Mouse (Mus musculus) MEL (cell line): ENCODE data around the gene Klf6. TPM values are rescaled to one million over a fixed set of nuclear protein-coding genes. Genes with fewer than 3 reads are reported as not detected.

Experiments used
- DNase-seq: peaks from one replicate; pipeline ENCODE4 v3.0.0; 2011; ENCODE audit warnings: low read depth, low spot score
- H3K27ac ChIP-seq: 2 replicates; pipeline ENCODE4 v1.5.1; 2012; ENCODE audit warnings: low read depth, mild to moderate bottlenecking, control low read depth, low read length, moderate library complexity; ENCODE audit not compliant: control insufficient read depth
- H3K27me3 ChIP-seq, 2 experiments: fragments of 150-350 bp in 1 of 2; sonication (generic) in 1 of 2; 2 replicates each; pipeline ENCODE4 v1.6.1; 2012; ENCODE audit warnings: low read length in 2 of 2, mild to moderate bottlenecking in 2 of 2, improper control_type of control experiment in 1 of 2, moderate library complexity in 1 of 2; ENCODE audit not compliant: insufficient read depth in 2 of 2, control insufficient read depth in 1 of 2
- H3K36me3 ChIP-seq, 2 experiments: 2 replicates each; pipeline ENCODE4 v1.6.1; 2012 to 2014; ENCODE audit warnings: low read length in 2 of 2, improper control_type of control experiment in 1 of 2, inconsistent platforms in 1 of 2, mild to moderate bottlenecking in 1 of 2; ENCODE audit not compliant: insufficient read depth in 2 of 2, control insufficient read depth in 1 of 2
- H3K4me1 ChIP-seq, 2 experiments: fragments of 150-350 bp in 1 of 2; sonication (generic) in 1 of 2; 2 replicates each; pipeline ENCODE4 v1.6.1; 2012; ENCODE audit warnings: low read length in 2 of 2, improper control_type of control experiment in 1 of 2, mild to moderate bottlenecking in 1 of 2; ENCODE audit not compliant: insufficient read depth in 2 of 2, control insufficient read depth in 1 of 2
- H3K4me3 ChIP-seq, 2 experiments: fragments of 150-350 bp in 1 of 2; sonication (generic) in 1 of 2; 2 replicates each; pipeline ENCODE4 v1.5.1; 2012; ENCODE audit warnings: low read depth in 2 of 2, low read length in 2 of 2, mild to moderate bottlenecking in 2 of 2, moderate library complexity in 2 of 2, control low read depth in 1 of 2, improper control_type of control experiment in 1 of 2; ENCODE audit not compliant: control insufficient read depth in 1 of 2, insufficient read depth in 1 of 2
- H3K79me2 ChIP-seq: 2 replicates; pipeline ENCODE4 v1.6.1; 2012; ENCODE audit warnings: mild to moderate bottlenecking, low read length, moderate library complexity; ENCODE audit not compliant: control insufficient read depth, poor library complexity, insufficient read depth
- H3K9ac ChIP-seq: 2 replicates; pipeline ENCODE4 v1.6.1; 2012; ENCODE audit warnings: low read depth, mild to moderate bottlenecking, control low read depth, low read length, moderate library complexity; ENCODE audit not compliant: control insufficient read depth, poor library complexity, severe bottlenecking
- H3K9me3 ChIP-seq: fragments of 150-350 bp; sonication (generic); replicated peaks from 2 replicates; pipeline ENCODE4 v1.6.1; 2012; ENCODE audit warnings: mild to moderate bottlenecking, low read length, improper control_type of control experiment, moderate library complexity; ENCODE audit not compliant: insufficient read depth
- CTCF ChIP-seq, 3 experiments: IDR thresholded peaks in 2 of 3; conservative IDR thresholded peaks in 1 of 3; 2 replicates each; pipeline ENCODE4 v1.5.1; 2011 to 2012; ENCODE audit warnings: low read length in 3 of 3, low read depth in 2 of 3, mild to moderate bottlenecking in 2 of 3, improper control_type of control experiment in 1 of 3, inconsistent platforms in 1 of 3, mixed read lengths in 1 of 3, moderate library complexity in 1 of 3; ENCODE audit not compliant: control insufficient read depth in 1 of 3, insufficient read depth in 1 of 3, poor library complexity in 1 of 3, severe bottlenecking in 1 of 3
- ETS1 ChIP-seq: IDR thresholded peaks from 2 replicates; pipeline ENCODE4 v1.6.1; 2012; ENCODE audit warnings: low read depth, mild to moderate bottlenecking, inconsistent platforms, low read length, improper control_type of control experiment, moderate library complexity
- HCFC1 ChIP-seq: IDR thresholded peaks from 2 replicates; pipeline ENCODE4 v1.6.1; 2012; ENCODE audit warnings: low read depth, mild to moderate bottlenecking, inconsistent platforms, low read length, improper control_type of control experiment, moderate library complexity
- JUND ChIP-seq: IDR thresholded peaks from 2 replicates; pipeline ENCODE4 v1.6.1; 2011; ENCODE audit warnings: low read depth, mild to moderate bottlenecking, improper control_type of control experiment, low read length
- MAX ChIP-seq: IDR thresholded peaks from 2 replicates; pipeline ENCODE4 v1.6.1; 2011; ENCODE audit warnings: low read length, improper control_type of control experiment
- MXI1 ChIP-seq: IDR thresholded peaks from 2 replicates; pipeline ENCODE4 v1.6.1; 2011; ENCODE audit warnings: mild to moderate bottlenecking, low read depth, low read length, improper control_type of control experiment
- MYB ChIP-seq: IDR thresholded peaks from 2 replicates; pipeline ENCODE4 v1.6.1; 2011; ENCODE audit warnings: mild to moderate bottlenecking, low read depth, low read length, improper control_type of control experiment
- NELFE ChIP-seq: IDR thresholded peaks from 2 replicates; pipeline ENCODE4 v1.6.1; 2011; ENCODE audit warnings: low read depth, low read length, improper control_type of control experiment
- POLR2A ChIP-seq, 2 experiments: IDR thresholded peaks; 2 replicates each; pipeline ENCODE4 v1.6.1; 2011 to 2012; ENCODE audit warnings: low read length in 2 of 2, mild to moderate bottlenecking in 2 of 2, control low read depth in 1 of 2, improper control_type of control experiment in 1 of 2, low read depth in 1 of 2, moderate library complexity in 1 of 2; ENCODE audit not compliant: control insufficient read depth in 1 of 2, insufficient read depth in 1 of 2, poor library complexity in 1 of 2
- POLR2AphosphoS2 ChIP-seq: IDR thresholded peaks from 2 replicates; pipeline ENCODE4 v1.6.1; 2011; ENCODE audit warnings: low read length, improper control_type of control experiment
- RCOR1 ChIP-seq: IDR thresholded peaks from 2 replicates; pipeline ENCODE4 v1.6.1; 2012; ENCODE audit warnings: low read depth, mild to moderate bottlenecking, inconsistent platforms, low read length, improper control_type of control experiment
- SIN3A ChIP-seq: IDR thresholded peaks from 2 replicates; pipeline ENCODE4 v1.6.1; 2012; ENCODE audit warnings: low read length, improper control_type of control experiment, inconsistent platforms
- SMC3 ChIP-seq: IDR thresholded peaks from 2 replicates; pipeline ENCODE4 v1.6.1; 2011; ENCODE audit warnings: low read depth, low read length, improper control_type of control experiment
- TBP ChIP-seq: IDR thresholded peaks from 2 replicates; pipeline ENCODE4 v1.8.0; 2011; ENCODE audit warnings: low read depth, low read length, improper control_type of control experiment
- USF1 ChIP-seq: IDR thresholded peaks from 2 replicates; pipeline ENCODE4 v1.6.1; 2014; ENCODE audit warnings: low read depth, mild to moderate bottlenecking, inconsistent platforms, low read length, improper control_type of control experiment, moderate library complexity
- polyA plus RNA-seq, 2 experiments: library from polyadenylated mRNA; stranded (reverse) in 1 of 2; unstranded in 1 of 2; fragments of >175 nt in 1 of 2; fragments of >200 nt in 1 of 2; gene quantifications; 2 replicates each; pipeline versions ENCODE4 v1.2.1 to v1.2.4; 2012; ENCODE audit warnings: low replicate concordance in 2 of 2, low read depth in 1 of 2; ENCODE audit not compliant: insufficient read length in 2 of 2, insufficient read depth in 1 of 2, missing spikeins in 1 of 2
- total RNA-seq: library from RNA; depleted of rRNA; stranded (reverse); fragments of 300-350 nt; gene quantifications from 2 replicates; pipeline ENCODE4 v1.2.3, GENCODE M21; 2012

Gene Klf6
- total and polyA plus RNA-seq, 3 experiments, result 2.0 to 4.6 TPM; not detected in 1

DNA sequence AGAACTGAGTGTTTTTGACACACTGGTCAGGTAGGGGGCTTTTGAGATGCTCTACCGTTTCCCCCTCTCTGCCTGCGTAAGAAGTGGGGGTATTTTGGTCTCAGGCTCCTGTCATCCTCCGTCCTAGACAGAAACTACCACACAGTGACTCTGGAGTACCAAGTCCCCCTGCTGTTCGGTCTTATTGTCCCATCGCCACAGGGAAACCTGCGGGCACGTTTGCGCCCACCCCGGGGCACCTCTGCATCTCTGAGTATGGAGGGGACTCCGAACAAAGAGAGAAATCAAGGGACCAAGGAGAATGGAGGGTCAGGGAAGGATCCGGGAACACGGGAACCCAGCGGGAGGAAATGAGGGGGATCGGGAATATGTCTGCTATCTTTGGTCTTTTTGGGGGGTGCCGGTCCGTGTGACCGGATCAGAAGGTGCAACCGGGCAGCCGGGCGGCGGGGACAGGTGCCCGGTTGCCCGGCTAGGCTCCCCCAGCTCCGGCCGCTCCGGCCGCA lies 578 bp upstream of the Klf6 start:
- H3K27me3 ChIP-seq, result no peaks in the 10 kb centered on the region
- H3K4me1 ChIP-seq, result peaks cover 0 to 10% of the 10 kb centered on the region in 2 experiments; a peak in 2 of 4 replicates
- peak overlapping the region; percentile 91 for H3K9ac ChIP-seq
- TF ChIP-seq POLR2A (IDR thresholded peaks at IDR 0.05; ENCODE audit: control insufficient read depth in 1 of 2, insufficient read depth in 1 of 2, low read depth in 1 of 2, low read length in 2 of 2, poor library complexity in 1 of 2) (peak in 1 of 2 experiments; percentile 90; a peak in 3 of 4 replicates), SIN3A (no peak), SMC3 (peak; percentile 33; the same call in 1 of the 2 replicates), JUND (no peak), CTCF (IDR thresholded peaks at IDR 0.05 in 2 of 3, conservative IDR thresholded peaks at IDR 0.05 in 1 of 3; ENCODE audit: control insufficient read depth in 1 of 3, insufficient read depth in 1 of 3, low read depth in 2 of 3, low read length in 3 of 3, poor library complexity in 1 of 3, severe bottlenecking in 1 of 3) (peak in 1 of 3 experiments; percentile 23; a peak in 2 of 6 replicates), TBP (no peak), MYB (no peak), RCOR1 (0 out of 2 replicates have a peak, but pooled peaks have one; percentile 9), HCFC1 (no peak), NELFE (no peak), MAX (no peak)
- H3K36me3 ChIP-seq, result peaks cover 0 to 7% of the 10 kb centered on the region in 2 experiments; a peak in 2 of 4 replicates
- H3K9me3 ChIP-seq, result no peaks in the 10 kb centered on the region
- peaks cover 7% of the 10 kb centered on the region for H3K79me2 ChIP-seq
- peak overlapping the region; percentile 85 to 90 for H3K4me3 ChIP-seq
- DNase-seq, result peak; percentile 60
- H3K27ac ChIP-seq, result peak overlapping the region; percentile 60

GRCm38 (mm10) chr13:5862003-5862625 lies 832 bp downstream of the Klf6 start:
- Histone ChIP-seq H3K9me3 (no peaks in the 10 kb centered on the region), H3K4me3 (peak overlapping the region; percentile 71 to 97), H3K4me1 (peaks cover 0 to 10% of the 10 kb centered on the region in 2 experiments; a peak in 2 of 4 replicates), H3K79me2 (peaks cover 7% of the 10 kb centered on the region), H3K27me3 (no peaks in the 10 kb centered on the region), H3K36me3 (peaks cover 0 to 7% of the 10 kb centered on the region in 2 experiments; a peak in 3 of 4 replicates), H3K9ac (peak overlapping the region; percentile 75), H3K27ac (peak overlapping the region; percentile 67)
- peak; percentile 64 for DNase-seq
- TF ChIP-seq USF1 (peak; percentile 44; the same call in 1 of the 2 replicates), SIN3A (peak; percentile 62; the same call in 1 of the 2 replicates), ETS1 (peak; percentile 51; the same call in 1 of the 2 replicates), POLR2AphosphoS2 (no peak), MXI1 (0 out of 2 replicates have a peak, but pooled peaks have one; percentile 49)
